Mouse (Mus musculus) hindbrain, postnatal 0 days (tissue): ENCODE results near the gene Kpna2. TPM values are rescaled to one million over a fixed set of nuclear protein-coding genes. Genes with fewer than 3 reads are reported as not detected.
"Not testable (repeated sequence)": the region's sequence is repeated elsewhere in the genome, so short reads cannot be mapped to it uniquely, and the experiment has no call there.

Source experiments
- ATAC-seq: fragments of 200-750 bp; cut with Nextera tagmentation; 2 replicates; pipeline ENCODE4 v1.8.0; 2017; ENCODE audit warnings: mild to moderate bottlenecking, moderate TSS enrichment, moderate library complexity
- DNase-seq: peaks from one replicate; pipeline ENCODE4 v3.0.0-alpha.2; 2015; ENCODE audit warnings: low spot score
- H3K27ac ChIP-seq: fragments of 300-500 bp; sonication (generic); 2 replicates; pipeline ENCODE4 v1.5.1; 2014; ENCODE audit warnings: mild to moderate bottlenecking
- H3K27me3 ChIP-seq: fragments of 300-500 bp; sonication (generic); 2 replicates; pipeline ENCODE4 v1.6.1; 2014; ENCODE audit warnings: low read length, mixed read lengths; ENCODE audit not compliant: insufficient read depth
- H3K36me3 ChIP-seq: fragments of 300-500 bp; sonication (generic); 2 replicates; pipeline ENCODE4 v1.6.1; 2014; ENCODE audit warnings: low read length, mixed read lengths; ENCODE audit not compliant: insufficient read depth
- H3K4me1 ChIP-seq: fragments of 300-500 bp; sonication (generic); 2 replicates; pipeline ENCODE4 v1.6.1; 2014; ENCODE audit warnings: antibody characterized with exemption, low read length, mixed read lengths; ENCODE audit not compliant: insufficient read depth
- H3K4me2 ChIP-seq: fragments of 300-500 bp; sonication (generic); 2 replicates; pipeline ENCODE4 v1.6.1; 2014; ENCODE audit warnings: low read depth, mild to moderate bottlenecking, low read length, moderate library complexity, mixed read lengths
- H3K4me3 ChIP-seq: fragments of 300-500 bp; sonication (generic); 2 replicates; pipeline ENCODE4 v1.5.1; 2014; ENCODE audit warnings: low read length
- H3K9ac ChIP-seq: fragments of 300-500 bp; sonication (generic); replicated peaks from 2 replicates; pipeline ENCODE4 v1.6.1; 2014; ENCODE audit warnings: mild to moderate bottlenecking, low read length, moderate library complexity, mixed read lengths
- H3K9me3 ChIP-seq: fragments of 300-500 bp; sonication (generic); 2 replicates; pipeline ENCODE4 v1.6.1; 2016; ENCODE audit warnings: low read length, mixed read lengths
- CTCF ChIP-seq: IDR thresholded peaks from 2 replicates; pipeline ENCODE4 v1.5.1; 2016; ENCODE audit warnings: antibody characterized with exemption, control low read depth, low read depth
- WGBS: fragments of 180-500 bp; shearing (Covaris S2); extraction: QIAGEN DNeasy Blood & Tissue Kit; methylation state at CpG from one replicate; pipeline ENCODE4 v1.1.7; 2014; 5-methylcytosine and 5-hydroxymethylcytosine counted together
- polyA plus RNA-seq: library from polyadenylated mRNA; unstranded; fragments of >200 nt; fragmentation: Nextera tagmentation; extraction: Ambion mirVana; gene quantifications from 2 replicates; pipeline ENCODE4 v1.2.1, GENCODE M21; 2015
- total RNA-seq: library from RNA; depleted of rRNA; stranded (reverse); fragments of >200 nt; gene quantifications from 2 replicates; pipeline ENCODE4 v1.2.3, GENCODE M21; 2014

The Kpna2 gene
- total and polyA plus RNA-seq, 2 experiments from 2014 or later, result 94.4 to 106 TPM

GRCm38 (mm10) chr11:107027431-107028274, 28.3 kb upstream of the Kpna2 start:
- no peak for TF ChIP-seq CTCF
- no peaks in the 10 kb centered on the region for H3K27me3 ChIP-seq
- WGBS, result under 1% methylated on average over 87 of the region's 107 CpGs
- peak overlapping the region; percentile 58 for H3K9ac ChIP-seq
- H3K4me3 ChIP-seq, result peak overlapping the region; percentile 63
- ATAC-seq, result peak; percentile 94
- no peaks in the 10 kb centered on the region for H3K9me3 ChIP-seq
- DNase-seq, result peak; percentile 98
- no peaks in the 10 kb centered on the region for H3K36me3 ChIP-seq
- peaks cover 8% of the 10 kb centered on the region; the same call in 1 of the 2 replicates for H3K4me1 ChIP-seq
- peak overlapping the region; percentile 86 for H3K27ac ChIP-seq
- peak overlapping the region; percentile 97 for H3K4me2 ChIP-seq

- H3K4me1 ChIP-seq, result peaks cover 8% of the 10 kb centered on the region; the same call in 1 of the 2 replicates
- peak overlapping the region; percentile 97 for H3K4me2 ChIP-seq
- no peaks in the 10 kb centered on the region for H3K9me3 ChIP-seq
- no peak for ATAC-seq
- H3K4me3 ChIP-seq, result peak overlapping the region; percentile 63
- no peaks in the 10 kb centered on the region for H3K27me3 ChIP-seq
- 0 out of 2 replicates have a peak overlapping the region, but pooled peaks have one; percentile 79 for H3K27ac ChIP-seq
- DNase-seq, result peak; percentile 28
- no peak overlapping the region for H3K9ac ChIP-seq
- 5% methylated on average over 12 of the region's 12 CpGs for WGBS
- no peaks in the 10 kb centered on the region for H3K36me3 ChIP-seq
- no peak for TF ChIP-seq CTCF
These were observed 27.5 kb upstream of the Kpna2 start for GRCm38 (mm10) chr11:107026554-107027430.

- H3K4me3 ChIP-seq, result peak within 1 kb of the TSS; percentile 63
- peaks cover 8% of the 10 kb centered on the region; the same call in 1 of the 2 replicates for H3K4me1 ChIP-seq
- ATAC-seq (peak; percentile 16; the same call in 1 of the 2 replicates), DNase-seq (peak; percentile 69)
- H3K4me2 ChIP-seq, result peak within 1 kb of the TSS; percentile 97
- H3K9ac ChIP-seq, result peak within 1 kb of the TSS; percentile 62
- no peaks in the 10 kb centered on the region for H3K9me3 ChIP-seq
- no peaks in the 10 kb centered on the region for H3K27me3 ChIP-seq
- TF ChIP-seq CTCF, result no peak
- H3K36me3 ChIP-seq, result no peaks in the 10 kb centered on the region
- H3K27ac ChIP-seq, result peak within 1 kb of the TSS; percentile 79
- whole genome bisulfite sequencing, result 1% methylated on average over 45 of the region's 45 CpGs
These were observed 26.3 kb upstream of the Kpna2 start, which contains the start of gene 1810010H24Rik for GRCm38 (mm10) chr11:107025411-107026321. TSS of gene 1810010H24Rik (plus strand) at chr11:107025681.

GRCm38 (mm10) chr11:107024406-107024805, 25.1 kb upstream of the Kpna2 start:
- H3K27ac ChIP-seq, result peak overlapping the region; percentile 21; the same call in 1 of the 2 replicates
- DNase-seq (no peak), ATAC-seq (no peak)
- no peak for TF ChIP-seq CTCF
- no peaks in the 10 kb centered on the region for H3K36me3 ChIP-seq
- H3K27me3 ChIP-seq, result no peaks in the 10 kb centered on the region
- H3K4me3 ChIP-seq, result no peak overlapping the region
- peaks cover 8% of the 10 kb centered on the region; the same call in 1 of the 2 replicates for H3K4me1 ChIP-seq
- no peak overlapping the region for H3K9ac ChIP-seq
- WGBS, result 45% methylated on average over 4 of the region's 4 CpGs
- H3K9me3 ChIP-seq, result no peaks in the 10 kb centered on the region
- H3K4me2 ChIP-seq, result peak overlapping the region; percentile 97

DNA sequence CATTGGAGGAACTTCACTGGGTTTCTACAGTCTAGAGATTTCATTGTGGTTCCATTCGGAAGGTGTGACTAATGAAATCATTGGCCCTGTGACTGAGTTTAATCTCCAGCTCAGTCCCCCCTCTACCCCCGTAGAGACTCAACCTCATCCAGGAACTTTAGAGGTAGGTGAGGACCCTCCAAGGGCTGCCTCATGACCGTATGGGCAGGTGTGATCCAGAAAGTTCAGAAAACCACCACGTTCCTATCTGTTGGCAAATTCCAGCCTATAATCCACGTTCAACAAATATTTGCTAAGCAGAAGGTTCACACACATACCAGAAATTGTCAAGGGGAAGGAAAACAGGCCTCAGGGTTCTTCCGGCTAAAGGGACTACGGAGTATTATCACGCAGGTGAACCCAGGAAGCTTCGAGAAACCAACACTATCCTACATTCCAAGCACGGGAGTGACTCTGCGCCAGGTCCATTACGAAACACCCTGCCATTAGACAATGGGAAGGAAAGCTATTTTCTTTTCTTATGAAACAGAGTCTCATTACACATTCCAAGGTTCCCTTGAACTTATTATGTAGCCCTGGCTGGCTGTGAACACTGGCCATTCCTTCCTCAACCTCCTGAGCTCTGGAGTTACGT, 22.8 kb upstream of the Kpna2 start:
- no peak for TF ChIP-seq CTCF
- no peak overlapping the region for H3K27ac ChIP-seq
- DNase-seq (no peak), ATAC-seq (no peak)
- no peak overlapping the region for H3K4me3 ChIP-seq
- WGBS, result 89% methylated on average over 13 of the region's 13 CpGs
- H3K9me3 ChIP-seq, result no peaks in the 10 kb centered on the region
- H3K36me3 ChIP-seq, result no peaks in the 10 kb centered on the region
- no peak overlapping the region for H3K4me2 ChIP-seq
- no peak overlapping the region for H3K9ac ChIP-seq
- peaks cover 8% of the 10 kb centered on the region; the same call in 1 of the 2 replicates for H3K4me1 ChIP-seq
- no peaks in the 10 kb centered on the region for H3K27me3 ChIP-seq

GRCm38 (mm10) chr11:107019722-107020121, 20.4 kb upstream of the Kpna2 start:
- H3K4me3 ChIP-seq, H3K9me3 ChIP-seq, ATAC-seq, H3K36me3 ChIP-seq, H3K27me3 ChIP-seq, H3K27ac ChIP-seq, DNase-seq, H3K9ac ChIP-seq, H3K4me1 ChIP-seq, H3K4me2 ChIP-seq: not testable (repeated sequence)
- 97% methylated on average over 3 of the region's 5 CpGs for WGBS
